Mouse (Mus musculus): ENCODE results near the gene Rgs3. TPM values are rescaled to one million over a fixed set of nuclear protein-coding genes. Genes with fewer than 3 reads are reported as not detected.
"Not testable (repeated sequence)": the region's sequence is repeated elsewhere in the genome, so short reads cannot be mapped to it uniquely, and the experiment has no call there.

The Rgs3 gene
- total RNA-seq, 2 experiments from 2014 or later = 27.9 to 31.2 TPM

DNA sequence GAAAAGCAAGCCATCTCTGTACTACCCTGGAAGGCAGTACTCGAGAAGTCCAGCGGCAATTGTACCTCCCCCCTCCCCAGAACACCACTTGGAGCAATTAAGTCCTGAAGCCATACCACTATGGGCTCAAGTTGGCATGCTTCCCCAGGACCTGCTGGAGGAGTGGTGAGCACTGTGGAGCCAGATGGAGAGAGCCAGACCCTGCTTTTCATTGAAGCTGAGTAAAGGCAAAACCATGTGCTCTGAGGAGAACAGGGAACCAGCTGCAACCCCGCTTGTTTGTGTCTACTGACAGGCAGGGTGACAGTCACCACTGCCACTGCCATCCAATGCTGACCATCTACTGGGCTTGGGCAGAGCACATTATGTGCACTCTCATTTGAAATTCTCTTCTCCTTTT, 17.8 kb upstream of the Rgs3 start:
- no peak for DNase-seq (ENCODE audit: low spot score)
- intact Hi-C loops (cut with DNase I) = no loop called here

DNA sequence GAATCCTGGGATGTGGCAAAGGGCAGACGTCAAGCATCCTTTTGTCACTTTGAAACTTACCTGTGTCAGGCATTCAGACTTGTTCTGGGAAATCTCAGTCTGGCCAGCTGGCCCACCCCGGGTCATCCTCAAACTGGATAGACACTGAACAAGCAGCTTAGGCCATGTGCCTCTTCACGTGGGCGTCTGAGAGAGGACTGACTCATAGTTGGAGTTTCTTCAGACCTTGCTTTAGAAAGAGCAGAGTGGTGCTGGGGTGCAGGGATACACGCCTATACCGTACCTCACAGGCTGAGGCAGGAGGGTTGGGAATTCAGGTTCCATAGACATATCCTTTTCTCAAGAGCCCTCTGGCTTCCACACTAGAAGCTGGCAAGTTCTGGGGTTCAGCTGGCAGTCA, 15.9 kb upstream of the Rgs3 start:
- intact Hi-C loops (cut with DNase I) = no loop called here
- no peak for DNase-seq (ENCODE audit: low spot score)

DNA sequence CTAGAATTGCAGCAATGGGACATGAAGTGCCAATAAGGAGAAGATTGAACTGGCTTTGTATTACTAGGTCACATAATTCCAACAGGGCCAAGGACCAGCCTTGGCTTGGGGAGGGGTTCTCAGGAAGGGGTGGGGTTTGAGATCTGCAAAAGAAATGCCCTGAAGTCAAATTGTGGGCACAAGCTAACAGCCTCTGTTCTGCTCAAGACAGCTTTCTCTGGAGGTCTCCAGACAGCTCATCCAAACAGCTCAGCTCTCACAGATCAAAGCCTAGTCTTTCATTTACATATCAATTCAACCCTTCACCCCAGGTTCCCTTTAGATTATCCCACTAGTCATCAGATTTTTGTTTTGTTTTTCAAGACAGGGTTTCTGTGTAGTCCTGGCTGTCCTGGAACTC, 14.8 kb upstream of the Rgs3 start:
- intact Hi-C loops (cut with DNase I) = no loop called here
- no peak for DNase-seq (ENCODE audit: low spot score)

GRCm38 (mm10) chr4:62551966-62552365, 7.7 kb upstream of the Rgs3 start:
- intact Hi-C loops (cut with DNase I) = no loop called here
- no peak for DNase-seq (ENCODE audit: low spot score)

DNA sequence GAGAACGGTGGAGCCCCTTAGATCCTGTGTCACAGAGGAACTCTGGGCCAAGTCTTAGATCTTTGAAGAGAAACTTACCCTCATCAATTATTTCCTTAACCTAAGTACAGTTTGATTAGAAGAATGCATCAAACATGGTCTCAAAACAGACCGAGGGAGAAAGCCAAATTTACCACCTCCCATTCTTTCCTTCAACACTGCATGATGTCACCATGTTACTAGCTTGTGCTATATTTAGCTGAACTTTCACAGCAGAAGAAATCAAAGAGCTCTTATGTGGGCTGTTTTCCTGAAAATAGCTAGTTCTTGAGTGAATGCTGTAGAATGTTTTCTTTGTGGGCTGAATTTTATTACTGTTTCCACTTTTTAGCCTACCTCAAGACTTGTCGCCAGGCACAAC, 2.2 kb upstream of the Rgs3 start:
- intact Hi-C loops (cut with DNase I) = no loop called here
- DNase-seq (ENCODE audit: low spot score) = no peak

- peak; percentile 25 for DNase-seq (ENCODE audit: low spot score)
- intact Hi-C loops (cut with DNase I) = loop anchor here (1.0 to 2.0 kb wide), 3 partner anchors 58 to 203 kb away; no protein-coding TSS in a partner anchor
These were observed 1.4 kb downstream of the Rgs3 start for GRCm38 (mm10) chr4:62560963-62561629.

DNA sequence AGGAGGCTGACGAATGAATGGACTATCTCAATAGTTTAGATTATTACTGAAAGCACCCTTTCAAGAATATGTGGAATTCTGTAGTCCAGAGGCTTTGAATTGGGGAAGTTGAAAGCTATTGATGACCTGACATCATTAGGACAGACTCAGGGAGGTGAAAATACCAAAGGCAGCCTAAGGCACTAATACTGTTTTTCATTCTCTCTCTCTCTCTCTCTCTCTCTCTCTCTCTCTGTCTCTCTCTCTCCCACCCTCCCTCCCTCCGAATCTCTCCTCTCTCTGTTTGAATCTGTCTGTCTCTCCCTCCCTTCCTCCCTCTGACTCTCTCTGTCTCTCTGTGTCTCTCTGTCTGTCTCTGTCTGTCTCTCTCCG, 2.0 kb downstream of the Rgs3 start:
- DNase-seq (ENCODE audit: low spot score) = no peak
- intact Hi-C loops (cut with DNase I) = loop anchor here (1.0 to 2.0 kb wide), 3 partner anchors 57 to 203 kb away; no protein-coding TSS in a partner anchor

GRCm38 (mm10) chr4:62562006-62562405, 2.4 kb downstream of the Rgs3 start:
- no peak for DNase-seq (ENCODE audit: low spot score)
- intact Hi-C loops (cut with DNase I) = no loop called here

DNA sequence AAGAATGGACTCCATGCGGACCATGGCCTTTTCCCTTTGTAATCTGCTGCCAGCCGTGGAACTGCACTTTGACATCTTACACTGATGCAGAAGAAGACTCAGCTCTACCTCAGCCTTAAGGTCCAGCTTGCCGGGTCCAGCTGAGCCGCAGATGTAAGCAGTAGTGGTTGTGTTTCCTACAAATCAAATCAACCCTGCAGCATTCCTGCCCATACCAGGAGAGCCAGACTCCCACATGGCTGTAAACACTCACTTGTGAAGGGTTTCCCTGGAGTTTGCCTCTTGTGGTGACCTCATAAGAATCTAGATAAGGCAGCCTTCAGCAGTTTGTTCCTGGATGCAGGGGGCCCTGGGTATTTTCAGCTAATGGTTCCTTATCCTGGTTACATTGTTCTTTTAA, 6.9 kb downstream of the Rgs3 start:
- DNase-seq (ENCODE audit: low spot score) = no peak

DNA sequence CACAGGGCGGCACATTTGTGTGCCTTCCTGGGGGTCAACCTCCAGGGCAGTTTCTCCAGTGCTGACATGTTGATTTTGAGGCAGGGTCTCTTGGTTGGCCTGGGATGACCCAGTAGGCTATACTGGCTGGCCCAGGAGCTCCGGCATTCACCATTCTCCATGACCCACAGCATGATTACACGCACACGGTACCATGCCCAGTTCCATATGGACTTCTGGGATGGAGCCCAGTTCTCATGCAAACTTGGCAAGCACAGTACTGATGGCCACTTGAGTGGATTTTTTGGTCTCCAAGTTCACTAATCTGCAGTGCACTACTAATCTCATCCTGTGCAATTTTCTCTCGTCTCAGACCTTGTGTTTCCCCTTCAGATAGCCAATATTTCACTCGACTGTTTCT, 8.0 kb downstream of the Rgs3 start:
- DNase-seq (ENCODE audit: low spot score) = no peak
- intact Hi-C loops (cut with DNase I) = no loop called here

More for the DNA sequence above, 6.9 kb downstream of the Rgs3 start:
- intact Hi-C loops (cut with DNase I) = no loop called here

- no peak for DNase-seq (ENCODE audit: low spot score)
- intact Hi-C loops (cut with DNase I) = no loop called here
These were observed 8.7 kb downstream of the Rgs3 start for GRCm38 (mm10) chr4:62568359-62568758.

DNA sequence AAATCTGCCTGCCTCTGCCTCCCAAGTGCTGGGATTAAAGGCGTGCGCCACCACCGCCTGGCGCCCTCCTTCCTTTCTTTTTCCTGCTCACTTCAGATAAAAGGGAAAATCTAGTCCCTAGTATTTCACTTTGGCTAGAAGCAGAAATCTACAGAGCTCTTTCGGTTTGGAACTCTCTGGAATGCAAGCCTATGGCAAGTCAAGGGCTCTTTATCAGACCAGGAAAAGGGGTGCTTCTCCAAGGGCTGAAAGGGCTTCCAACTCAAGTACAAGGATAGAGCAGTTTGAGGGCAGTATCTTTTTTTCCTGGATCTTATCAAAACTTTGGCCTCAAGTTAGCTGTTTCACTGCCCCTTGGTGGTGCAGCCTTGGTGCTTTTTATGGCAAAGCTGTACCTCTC, 10.0 kb downstream of the Rgs3 start:
- intact Hi-C loops (cut with DNase I) = no loop called here
- DNase-seq (ENCODE audit: low spot score) = no peak

DNA sequence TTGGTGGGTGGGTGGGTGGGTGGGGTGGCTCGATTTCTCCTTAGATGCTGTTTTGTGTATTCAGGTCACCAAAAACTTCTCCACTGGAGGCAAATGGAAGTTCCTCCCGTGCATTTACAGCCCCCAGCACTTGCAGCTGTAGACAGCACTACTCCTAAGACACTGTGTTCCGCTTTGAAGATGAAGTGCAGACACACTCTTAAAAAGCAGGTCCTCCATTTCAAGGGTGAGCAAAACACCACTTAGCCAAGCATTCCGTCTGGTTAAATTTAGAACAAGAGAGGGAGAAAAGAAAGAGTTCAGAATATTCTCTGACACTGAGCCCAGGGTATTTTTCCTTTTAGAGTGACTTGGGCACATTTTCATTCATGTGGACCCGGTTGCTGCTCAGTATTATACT, 10.4 kb downstream of the Rgs3 start:
- DNase-seq (ENCODE audit: low spot score) = no peak

DNA sequence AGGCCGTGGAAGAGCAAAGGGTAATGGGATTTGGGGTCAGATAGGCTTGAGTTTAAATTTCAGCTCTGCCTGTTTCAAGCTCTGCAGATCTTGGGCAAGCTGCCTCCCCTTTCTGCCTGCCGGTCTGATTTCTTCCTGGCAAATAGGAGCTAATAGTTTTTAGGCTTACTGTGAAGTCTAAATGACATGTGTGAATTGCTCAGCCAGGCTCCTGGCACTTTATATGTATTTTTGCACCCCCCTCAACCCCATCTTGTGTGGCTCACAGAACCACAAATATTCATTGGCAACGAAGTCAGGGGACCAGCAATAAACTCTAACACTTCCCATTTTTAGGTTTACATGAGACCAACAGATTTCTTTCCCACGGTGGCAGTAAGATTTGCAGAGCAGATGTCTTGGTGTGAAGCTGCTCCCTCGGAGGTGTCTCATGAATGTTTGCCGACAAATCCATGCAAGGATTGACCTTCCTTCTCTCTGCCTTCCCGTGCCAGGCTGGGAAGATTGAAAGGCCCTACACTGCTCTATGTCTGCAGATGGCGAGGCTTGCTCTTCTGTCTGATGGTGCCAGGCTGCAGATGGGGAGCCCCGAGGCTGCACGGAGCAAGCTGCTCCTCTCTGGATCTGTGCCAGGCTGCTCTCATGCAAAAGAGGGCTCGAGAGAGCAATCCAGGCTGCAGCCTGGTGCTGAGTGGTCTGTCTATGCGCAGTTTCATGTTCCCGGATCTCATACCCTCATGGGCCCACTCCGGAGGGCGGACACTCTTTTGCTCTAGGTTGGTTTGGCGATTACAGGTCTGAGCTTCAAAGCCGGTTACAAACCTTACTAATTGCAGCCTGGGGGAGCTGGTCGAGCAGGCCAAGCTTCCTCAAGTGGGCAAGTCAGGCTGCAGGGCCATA, 23.0 kb downstream of the Rgs3 start:
- intact Hi-C loops (cut with DNase I) = no loop called here
- no peak for DNase-seq (ENCODE audit: low spot score)

More for the DNA sequence above, 10.4 kb downstream of the Rgs3 start:
- intact Hi-C loops (cut with DNase I) = no loop called here

GRCm38 (mm10) chr4:62583265-62584092, 23.8 kb downstream of the Rgs3 start:
- intact Hi-C loops (cut with DNase I) = no loop called here
- DNase-seq (ENCODE audit: low spot score) = no peak

GRCm38 (mm10) chr4:62587067-62587466, 27.4 kb downstream of the Rgs3 start:
- intact Hi-C loops (cut with DNase I) = no loop called here
- DNase-seq (ENCODE audit: low spot score) = no peak

GRCm38 (mm10) chr4:62590878-62591277, 31.2 kb downstream of the Rgs3 start:
- no peak for DNase-seq (ENCODE audit: low spot score)
- intact Hi-C loops (cut with DNase I) = no loop called here

DNA sequence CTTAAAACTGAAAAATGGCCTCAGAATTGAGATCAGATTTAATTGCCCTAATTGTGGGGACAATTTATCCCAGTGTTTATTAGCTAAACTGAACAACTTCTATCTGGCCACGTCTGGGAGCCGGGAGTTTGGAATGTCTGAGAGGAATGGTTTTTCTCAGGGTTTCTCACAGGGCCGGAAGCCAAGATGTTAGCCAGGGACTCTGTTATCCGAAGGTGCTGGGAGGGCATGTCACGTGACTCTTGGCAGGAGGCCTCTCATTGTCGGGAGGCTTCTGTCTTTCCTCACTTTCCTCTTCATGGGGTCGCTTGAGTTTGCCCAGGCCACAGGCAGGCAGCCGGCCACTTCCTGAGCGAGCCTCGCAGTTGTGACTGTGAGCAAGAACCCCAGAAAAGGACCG, 31.7 kb downstream of the Rgs3 start:
- no peak for DNase-seq (ENCODE audit: low spot score)
- intact Hi-C loops (cut with DNase I) = no loop called here

- DNase-seq (ENCODE audit: low spot score); intact Hi-C loops (cut with DNase I): not testable (repeated sequence)
These were observed 34.0 kb downstream of the Rgs3 start for GRCm38 (mm10) chr4:62593546-62594240.

DNA sequence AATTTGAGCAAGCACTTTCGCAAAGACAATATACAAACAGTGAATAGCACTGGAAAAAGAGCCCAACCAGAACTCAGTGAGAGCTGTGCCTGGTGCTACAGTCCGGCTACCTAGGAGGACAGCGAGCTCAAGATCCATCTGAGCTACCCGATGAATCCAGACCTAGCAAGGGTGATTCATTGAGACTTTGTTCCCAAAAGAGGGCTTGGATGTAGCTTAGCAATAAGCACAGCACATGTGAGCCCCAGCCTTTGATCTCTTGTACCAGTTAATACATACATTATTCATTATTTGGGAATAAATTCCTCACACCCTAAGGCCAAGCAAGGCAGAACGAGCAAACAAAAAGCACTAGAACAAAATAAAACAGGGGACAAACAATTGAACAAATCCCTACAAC, 34.8 kb downstream of the Rgs3 start:
- DNase-seq (ENCODE audit: low spot score) = no peak
- intact Hi-C loops (cut with DNase I) = no loop called here

All from heart, postnatal 25 days (tissue).